Mouse (Mus musculus) kidney, adult 8-10 months (tissue): ENCODE results near the gene Rpl7a.
"Not testable (repeated sequence)": the region's sequence is repeated elsewhere in the genome, so short reads cannot be mapped to it uniquely, and the experiment has no call there.

Source experiments
- DNase-seq, 2 experiments: peaks; one replicate each; pipeline ENCODE4 v3.0.0; 2022

The Rpl7a gene

GRCm38 (mm10) chr2:26910124-26910993 is at the start of gene Rpl7a, which contains the start of gene Med22:
Gene Rpl7a, plus strand, starts transcription at chr2:26910764.
Gene Med22, minus strand, starts transcription at chr2:26910677.
- DNase-seq: peak; percentile 99 to 100

GRCm38 (mm10) chr2:26862856-26863255 is 47.7 kb upstream of the Rpl7a start:
- DNase-seq: no peak

GRCm38 (mm10) chr2:26864879-26865278 is 45.7 kb upstream of the Rpl7a start, which contains the start of gene Abo:
Gene Abo, minus strand, starts transcription at chr2:26864979.
- no peak for DNase-seq

GRCm38 (mm10) chr2:26870666-26871065 is 39.9 kb upstream of the Rpl7a start:
- no peak for DNase-seq

- DNase-seq: no peak
Observed at GRCm38 (mm10) chr2:26878571-26878970, 32.0 kb upstream of the Rpl7a start.

- not testable (repeated sequence) for DNase-seq
Observed at GRCm38 (mm10) chr2:26885541-26885940, 25.0 kb upstream of the Rpl7a start.

- not testable (repeated sequence) for DNase-seq
Observed at GRCm38 (mm10) chr2:26886170-26886569, 24.4 kb upstream of the Rpl7a start.

- DNase-seq: no peak
Observed at GRCm38 (mm10) chr2:26895898-26896297, 14.7 kb upstream of the Rpl7a start.

- DNase-seq: no peak
Observed at GRCm38 (mm10) chr2:26900731-26901130, 9.8 kb upstream of the Rpl7a start.

- no peak for DNase-seq
Observed at GRCm38 (mm10) chr2:26901834-26902400, 8.6 kb upstream of the Rpl7a start.

- DNase-seq: peak; percentile 98
Observed at GRCm38 (mm10) chr2:26902467-26903220, 7.9 kb upstream of the Rpl7a start, which contains the start of gene Surf6. Gene Surf6, minus strand, starts transcription at chr2:26902879.

GRCm38 (mm10) chr2:26903311-26903710 is 7.3 kb upstream of the Rpl7a start:
- no peak for DNase-seq

- no peak for DNase-seq
Observed at GRCm38 (mm10) chr2:26905936-26906335, 4.6 kb upstream of the Rpl7a start.

GRCm38 (mm10) chr2:26906431-26906830 is 4.1 kb upstream of the Rpl7a start:
- DNase-seq: no peak

GRCm38 (mm10) chr2:26907109-26907508 is 3.5 kb upstream of the Rpl7a start:
- peak in 1 of 2 experiments; percentile 61 for DNase-seq

- no peak for DNase-seq
Observed at GRCm38 (mm10) chr2:26908710-26909386, 1.7 kb upstream of the Rpl7a start.

GRCm38 (mm10) chr2:26909387-26909784 is 1.2 kb upstream of the Rpl7a start:
- DNase-seq: no peak

- no peak for DNase-seq
Observed at GRCm38 (mm10) chr2:26910994-26911765, 616 bp downstream of the Rpl7a start.

GRCm38 (mm10) chr2:26912253-26912770 is 1.7 kb downstream of the Rpl7a start:
- no peak for DNase-seq

- DNase-seq: no peak
Observed at GRCm38 (mm10) chr2:26913416-26914147, 3.0 kb downstream of the Rpl7a start.
